Mouse (Mus musculus) frontal cortex, postnatal 36 days (tissue): ENCODE data around the gene Gm17657.
A peak's percentile ranks its signal among the peaks of the same experiment; 100 is the strongest.
"Not testable (repeated sequence)": the region's sequence is repeated elsewhere in the genome, so short reads cannot be mapped to it uniquely, and the experiment has no call there.

Source experiments
- DNase-seq, 2 experiments: peaks; one replicate each; pipeline ENCODE4 v3.0.0; 2022; ENCODE audit warnings: low spot score in 2 of 2

Gene Gm17657

DNA sequence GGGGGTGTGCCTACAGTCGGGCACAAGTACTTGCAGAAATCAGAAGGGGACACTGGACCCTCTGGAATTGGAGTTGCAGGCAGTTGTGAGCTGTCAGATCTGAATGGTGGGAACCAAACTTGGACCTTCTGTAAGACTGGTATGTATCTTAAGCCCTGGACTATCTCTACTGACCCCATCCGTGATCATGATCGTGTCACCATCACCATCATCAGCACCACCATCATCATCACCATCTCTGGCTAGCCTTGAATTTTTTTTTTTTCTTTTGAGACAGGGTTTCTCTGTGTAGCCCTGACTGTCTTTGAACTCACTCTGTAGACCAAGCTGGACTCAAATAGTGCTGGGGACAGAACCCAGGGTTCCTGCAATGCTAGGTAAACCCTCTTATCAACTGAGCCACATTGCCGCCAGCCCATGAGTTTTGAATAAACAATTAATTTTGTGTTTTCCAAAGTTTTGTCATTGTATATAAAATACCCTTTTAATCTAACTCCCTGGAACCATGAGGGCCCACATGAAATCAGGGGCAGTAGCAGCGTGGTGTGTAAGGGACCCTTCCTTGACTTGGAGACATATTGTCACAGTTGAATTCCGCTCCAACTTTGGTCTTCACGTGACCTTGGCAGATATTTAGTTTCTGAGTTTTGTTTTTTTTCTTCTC, 47.3 kb downstream of the Gm17657 start:
- no peak for DNase-seq

DNA sequence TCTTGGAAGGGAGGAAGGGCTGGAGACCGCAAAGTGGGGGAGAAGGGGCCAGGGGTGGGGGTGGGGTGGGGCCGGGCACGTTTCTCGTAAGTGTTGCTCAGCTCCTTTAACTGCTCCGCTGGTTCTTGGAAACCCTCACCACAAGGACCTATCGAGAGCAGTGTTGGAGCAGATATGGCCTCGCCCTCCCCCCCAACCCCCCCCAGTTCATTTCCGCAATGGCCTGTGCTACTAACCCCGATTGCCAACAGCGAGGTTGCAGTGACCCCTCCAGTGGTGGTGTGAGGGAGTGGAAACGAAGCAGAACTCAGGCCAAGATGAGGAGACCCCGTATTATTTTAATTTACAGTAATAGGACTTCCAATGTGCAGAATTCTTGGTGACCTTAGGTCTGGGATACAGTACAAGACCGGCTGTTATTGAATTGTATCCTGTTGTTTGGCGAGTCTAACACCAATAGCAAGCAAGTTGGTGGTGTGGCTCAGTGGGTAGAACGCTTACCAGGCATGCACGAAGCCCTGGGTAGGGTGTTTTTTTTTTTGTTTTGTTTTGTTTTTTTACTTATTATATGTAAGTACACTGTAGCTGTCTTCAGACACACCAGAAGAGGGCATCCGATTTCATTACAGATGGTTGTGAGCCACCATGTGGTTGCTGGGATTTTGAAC, 48.5 kb downstream of the Gm17657 start:
- no peak for DNase-seq

DNA sequence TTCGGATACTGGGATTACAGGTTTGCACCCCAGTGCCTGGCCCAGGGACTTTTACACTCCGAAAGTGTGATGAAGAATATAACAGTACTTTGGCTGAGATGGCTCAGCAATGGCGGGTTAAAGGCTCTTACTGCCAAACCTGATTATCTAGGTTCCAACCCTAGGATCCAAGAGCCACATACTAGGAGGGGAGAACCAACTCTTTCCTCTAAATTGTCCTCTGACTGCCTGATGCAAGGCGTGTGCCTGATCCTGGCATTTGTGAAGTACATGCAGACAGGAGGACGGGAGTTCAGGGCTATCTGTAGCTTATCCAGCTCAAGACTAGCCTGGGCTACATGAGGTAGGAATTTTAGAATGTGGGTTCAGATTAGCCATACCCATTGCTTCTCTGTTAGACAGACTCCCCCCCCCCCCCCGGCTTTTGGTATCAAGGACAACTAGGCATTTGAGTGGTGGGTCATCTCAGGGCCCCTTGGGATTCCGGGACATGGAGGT, 49.1 kb downstream of the Gm17657 start:
- no peak for DNase-seq

GRCm38 (mm10) chr17:29499511-29499910, 49.9 kb downstream of the Gm17657 start:
- no peak for DNase-seq

GRCm38 (mm10) chr17:29498952-29499351, 50.5 kb downstream of the Gm17657 start:
- not testable (repeated sequence) for DNase-seq

- DNase-seq, result no peak
Observed at GRCm38 (mm10) chr17:29498028-29498427, 51.4 kb downstream of the Gm17657 start.

GRCm38 (mm10) chr17:29497481-29497880, 52.0 kb downstream of the Gm17657 start:
- not testable (repeated sequence) for DNase-seq

DNA sequence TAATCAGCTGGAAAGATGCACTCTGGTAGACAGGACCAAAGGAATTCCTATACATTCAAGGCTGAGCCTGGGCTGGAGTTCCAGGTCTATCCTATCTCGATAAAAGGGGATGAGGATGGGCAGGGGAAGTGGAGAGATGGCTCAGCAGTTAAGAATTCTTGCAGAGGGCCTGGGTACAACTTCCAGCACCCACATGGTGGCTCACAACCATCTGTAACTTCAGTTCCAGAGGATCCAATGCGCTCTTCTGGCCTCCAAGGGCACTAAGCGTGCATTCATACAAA, 52.4 kb downstream of the Gm17657 start:
- DNase-seq, result no peak

GRCm38 (mm10) chr17:29496211-29497070, 53.0 kb downstream of the Gm17657 start:
- no peak for DNase-seq

DNA sequence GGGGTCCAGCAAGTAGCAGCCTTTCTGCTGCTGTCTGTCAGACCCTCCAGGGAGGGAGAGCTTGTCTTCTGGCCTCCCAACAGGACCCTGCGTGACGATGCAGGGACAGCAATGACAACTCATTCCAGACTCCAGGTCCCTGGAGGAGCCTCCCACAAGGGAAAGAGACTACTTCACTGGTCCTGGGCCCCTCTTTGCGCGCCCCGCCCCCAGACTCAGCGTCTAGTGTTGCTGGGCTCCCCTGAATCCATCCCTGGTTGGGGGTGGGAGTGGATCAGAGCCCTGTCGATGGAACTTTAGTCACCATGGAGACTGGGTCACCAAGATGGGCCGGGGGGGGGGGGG, 54.7 kb downstream of the Gm17657 start:
- DNase-seq, result no peak

- DNase-seq, result no peak
Observed at GRCm38 (mm10) chr17:29494062-29494731, 55.2 kb downstream of the Gm17657 start.

GRCm38 (mm10) chr17:29493461-29493980, 55.9 kb downstream of the Gm17657 start:
- DNase-seq, result no peak

DNA sequence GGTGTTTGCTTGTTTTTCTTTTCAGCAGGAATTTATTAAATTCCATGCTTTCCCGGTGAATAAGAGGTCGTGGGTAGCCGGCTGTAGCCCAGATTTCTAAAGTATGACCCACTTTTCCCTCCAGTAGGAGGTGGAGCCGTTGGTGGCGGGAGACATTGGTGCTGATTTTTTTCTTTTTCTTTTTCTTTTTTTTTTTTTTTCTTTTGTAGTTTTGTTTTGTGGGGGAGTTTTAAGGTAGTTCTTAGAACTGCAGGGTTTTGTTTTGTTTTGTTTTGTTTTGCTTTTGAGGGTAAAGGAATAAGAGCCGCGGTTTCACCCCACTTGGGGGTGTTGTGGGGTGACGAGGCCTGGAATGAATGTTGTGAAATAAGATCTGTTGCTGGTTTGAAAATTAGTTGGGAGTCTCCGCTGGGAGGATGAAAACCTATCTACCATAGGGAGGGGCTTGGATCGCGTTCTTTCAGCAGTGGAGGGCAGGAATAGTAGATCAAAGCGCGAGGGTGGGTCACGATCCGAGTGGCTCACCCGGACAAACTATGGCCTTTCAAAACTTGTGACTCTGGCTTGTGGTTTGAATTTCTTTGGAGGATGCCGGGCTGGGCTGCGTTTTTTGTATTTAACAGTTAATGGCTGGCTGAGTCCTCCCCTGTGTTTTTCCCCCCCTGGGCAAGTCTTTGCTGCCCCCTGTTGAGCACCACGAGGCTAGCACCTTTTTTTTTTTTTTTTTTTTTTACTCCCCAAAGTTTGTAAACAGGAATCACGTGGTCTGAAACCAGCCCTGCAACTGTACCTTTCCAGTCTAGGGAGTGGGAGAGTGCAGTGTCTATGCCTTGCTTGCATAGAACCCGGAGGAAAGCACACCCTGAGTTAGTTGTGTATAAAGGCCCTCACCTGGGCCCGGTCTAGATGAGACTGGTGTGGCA, 56.9 kb downstream of the Gm17657 start:
- DNase-seq, result peak; percentile 38 to 54

- peak; percentile 25 to 29 for DNase-seq
Observed at GRCm38 (mm10) chr17:29491591-29492268, 57.7 kb downstream of the Gm17657 start.

DNA sequence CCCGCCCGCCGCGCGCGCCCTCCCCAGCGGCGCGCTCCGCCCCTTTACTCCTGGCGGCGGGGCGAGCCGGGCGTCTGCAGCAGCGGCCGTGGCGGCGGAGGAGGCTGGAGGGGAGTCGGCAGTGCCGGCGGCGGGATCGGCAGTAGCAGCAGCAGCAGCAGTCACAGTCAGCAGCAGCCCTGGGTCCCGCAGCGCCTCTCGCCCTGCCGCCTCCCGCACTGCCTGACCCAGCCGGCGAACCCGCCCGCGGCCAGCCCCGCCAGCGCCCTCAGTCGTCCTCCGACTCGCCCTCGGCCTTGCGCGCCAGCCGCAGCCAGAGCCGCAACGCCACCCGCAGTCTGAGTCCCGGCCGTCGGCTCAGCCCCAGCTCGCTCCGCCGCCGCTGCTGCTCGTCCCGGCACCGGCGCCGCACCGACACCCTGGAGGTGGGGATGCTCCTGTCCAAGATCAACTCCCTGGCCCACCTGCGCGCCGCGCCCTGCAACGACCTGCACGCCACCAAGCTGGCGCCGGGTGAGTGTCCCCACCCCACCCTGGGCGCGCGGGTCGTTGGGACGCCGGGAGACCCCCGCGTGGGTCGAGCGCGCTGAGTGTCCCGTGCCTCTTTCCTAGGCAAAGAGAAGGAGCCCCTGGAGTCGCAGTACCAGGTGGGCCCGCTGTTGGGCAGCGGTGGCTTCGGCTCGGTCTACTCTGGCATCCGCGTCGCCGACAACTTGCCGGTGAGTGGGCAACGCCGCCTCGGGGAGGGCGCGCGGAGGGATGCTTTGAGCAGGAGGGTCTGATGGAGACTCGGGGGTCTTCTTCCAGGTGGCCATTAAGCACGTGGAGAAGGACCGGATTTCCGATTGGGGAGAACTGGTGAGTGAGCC, 58.5 kb downstream of the Gm17657 start, which contains the start of gene Pim1:
TSS of gene Pim1 (plus strand) at position 41 of the 869 bp plus-strand sequence.
- DNase-seq, result peak in 1 of 2 experiments; percentile 43

- DNase-seq, result peak; percentile 90 to 91
Observed at GRCm38 (mm10) chr17:29489971-29490712, 59.3 kb downstream of the Gm17657 start.

DNA sequence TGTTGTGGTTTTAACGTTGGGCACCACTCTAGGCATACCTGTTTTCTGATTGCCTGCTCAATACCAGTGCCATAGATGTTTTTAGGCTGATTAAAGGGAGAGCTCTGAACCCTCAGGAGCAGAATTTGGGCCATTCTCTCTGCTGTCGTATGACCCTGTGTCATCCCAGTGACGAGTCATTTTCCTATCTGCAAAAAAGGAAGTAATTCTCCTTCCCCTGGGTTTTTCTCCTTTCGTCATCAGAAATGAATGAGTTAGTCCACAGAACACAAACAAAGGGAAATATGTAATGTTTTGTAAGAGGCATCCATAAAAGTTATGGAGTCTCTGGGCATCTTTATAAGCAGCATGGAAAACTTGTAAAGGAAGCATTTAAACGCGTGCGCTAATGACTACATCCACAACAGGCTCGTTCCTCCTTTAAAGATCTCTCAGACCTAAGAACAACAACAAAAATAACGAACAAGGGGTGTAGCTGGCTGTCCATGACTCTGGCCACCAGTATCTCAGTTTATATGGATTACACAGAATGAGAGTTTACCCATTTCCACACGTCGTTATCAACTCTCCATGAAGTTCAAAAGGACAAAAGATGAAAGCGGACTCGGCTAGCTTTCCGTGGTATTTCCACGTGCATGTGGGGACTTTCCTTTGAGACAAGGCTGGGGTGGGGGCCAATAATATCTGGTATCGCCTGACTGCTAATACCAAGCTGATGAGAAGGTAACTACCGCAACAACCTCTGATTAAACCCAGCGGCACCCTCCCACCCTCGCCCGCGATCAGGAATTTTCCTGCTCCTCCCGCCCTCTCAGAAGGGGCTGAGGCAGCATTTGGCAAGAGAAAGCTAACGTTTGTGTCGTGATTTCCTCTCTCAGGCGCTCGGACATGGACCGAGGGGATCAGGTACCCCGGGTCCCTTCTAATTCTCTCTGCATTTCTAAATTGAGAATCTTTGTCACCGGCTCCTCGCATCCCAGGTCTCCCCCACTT, 60.2 kb downstream of the Gm17657 start:
- DNase-seq, result no peak
